9 mouse cellular contexts compared by ENCODE assay signal in the genomic region with DNA sequence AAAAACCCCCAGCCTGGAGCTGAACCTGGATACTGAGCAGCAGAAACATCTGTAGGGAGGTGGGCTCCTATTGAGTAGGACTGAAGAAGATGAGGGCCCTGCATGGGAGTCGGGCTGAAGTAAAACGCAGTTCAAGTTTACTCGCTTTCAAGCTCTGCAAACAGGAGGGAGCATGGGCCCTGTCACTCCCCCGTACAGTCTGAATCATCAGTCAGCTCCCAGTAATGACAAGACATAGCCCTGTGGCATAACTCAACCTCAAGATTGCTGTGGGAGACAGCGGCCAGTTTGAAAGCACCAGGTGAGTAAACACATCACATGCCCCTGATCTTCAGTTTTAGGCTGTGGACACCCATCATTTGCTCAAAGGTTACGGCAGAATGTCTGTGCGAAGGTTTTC.
DNase-seq lines count a peak whose midpoint lies in the region; ATAC-seq and TF ChIP-seq lines count a peak whose summit lies in the region.
"Had no signal": no experiment of that assay in that cellular context is flagged by ENCODE, and none has a peak within 500 bp of the region (broad histone marks: within the 10 kb centered on the region; RNA-seq: fewer than 3 reads in every experiment).

No protein-coding gene starts in this region.

- 56% methylated on average over 7 of the region's 7 CpGs for WGBS in heart, embryonic 11.5 days (ENCODE audit: insufficient replicate concordance)
- 71% methylated on average over 7 of the region's 7 CpGs for WGBS in forebrain, embryonic 15.5 days
- WGBS in midbrain, embryonic 12.5 days = 70% methylated on average over 7 of the region's 7 CpGs

- H3K4me1 ChIP-seq in heart, embryonic 11.5 days (ENCODE audit: control insufficient read depth, insufficient read depth, low read length) = peaks cover 21% of the 10 kb centered on the region
- H3K4me1 ChIP-seq in forebrain, embryonic 15.5 days = peaks cover 25% of the 10 kb centered on the region
- peaks cover 34% of the 10 kb centered on the region for H3K4me1 ChIP-seq in midbrain, embryonic 12.5 days

- no peak overlapping the region for H3ac ChIP-seq in C2C12 (ENCODE audit: control insufficient read depth, insufficient read length, low read depth)

- H3K27me3 ChIP-seq in heart, embryonic 11.5 days (ENCODE audit: control insufficient read depth, insufficient read depth, low read length) = no peaks in the 10 kb centered on the region
- no peaks in the 10 kb centered on the region for H3K27me3 ChIP-seq in C2C12 (ENCODE audit: control insufficient read depth, insufficient read depth, insufficient read length)
- H3K27me3 ChIP-seq in forebrain, embryonic 15.5 days = no peaks in the 10 kb centered on the region
- no peaks in the 10 kb centered on the region for H3K27me3 ChIP-seq in midbrain, embryonic 12.5 days

- H3K4me3 ChIP-seq in heart, embryonic 11.5 days (ENCODE audit: low read depth, low read length) = no peak overlapping the region
- no peak overlapping the region for H3K4me3 ChIP-seq in C2C12 (ENCODE audit: insufficient read depth, poor library complexity, severe bottlenecking)
- no peak overlapping the region for H3K4me3 ChIP-seq in forebrain, embryonic 15.5 days
- H3K4me3 ChIP-seq in midbrain, embryonic 12.5 days = no peak overlapping the region

- no peaks in the 10 kb centered on the region for H3K9me3 ChIP-seq in heart, embryonic 11.5 days (replicated peaks; ENCODE audit: control insufficient read depth, low read length)
- no peaks in the 10 kb centered on the region for H3K9me3 ChIP-seq in forebrain, embryonic 15.5 days
- H3K9me3 ChIP-seq in midbrain, embryonic 12.5 days = no peaks in the 10 kb centered on the region

- H3K79me2 ChIP-seq in C2C12 (ENCODE audit: control insufficient read depth, insufficient read depth) = no peaks in the 10 kb centered on the region

- H3K36me3 ChIP-seq in heart, embryonic 11.5 days (ENCODE audit: control insufficient read depth, insufficient read depth, low read length) = no peaks in the 10 kb centered on the region
- no peaks in the 10 kb centered on the region for H3K36me3 ChIP-seq in C2C12 (ENCODE audit: control insufficient read depth, insufficient read depth)
- H3K36me3 ChIP-seq in forebrain, embryonic 15.5 days = no peaks in the 10 kb centered on the region
- H3K36me3 ChIP-seq in midbrain, embryonic 12.5 days = no peaks in the 10 kb centered on the region

- H3K27ac ChIP-seq in heart, embryonic 11.5 days (ENCODE audit: low read depth, low read length) = no peak overlapping the region
- H3K27ac ChIP-seq in forebrain, embryonic 15.5 days (replicated peaks) = peak overlapping the region; percentile 86; the same call in 1 of the 2 replicates
- peak overlapping the region; percentile 80 for H3K27ac ChIP-seq in midbrain, embryonic 12.5 days (replicated peaks)

- 0 out of 2 replicates have a peak overlapping the region, but pooled peaks have one; percentile 5 for H3K4me2 ChIP-seq in heart, embryonic 11.5 days
- H3K4me2 ChIP-seq in forebrain, embryonic 15.5 days (replicated peaks) = no peak overlapping the region
- H3K4me2 ChIP-seq in midbrain, embryonic 12.5 days (replicated peaks) = no peak overlapping the region

- no peak for TF ChIP-seq CTCF in C2C12 (IDR thresholded peaks at IDR 0.05; ENCODE audit: control insufficient read depth, insufficient read depth, insufficient read length)

- no peak overlapping the region for H3K9ac ChIP-seq in heart, embryonic 11.5 days (ENCODE audit: low read depth, low read length)
- H3K9ac ChIP-seq in forebrain, embryonic 15.5 days (replicated peaks) = no peak overlapping the region
- H3K9ac ChIP-seq in midbrain, embryonic 12.5 days (replicated peaks) = no peak overlapping the region

- DNase-seq in heart, adult 9 months (ENCODE audit: low spot score in 2 of 2) = no peak
- DNase-seq in cerebellum, postnatal 10 days = no peak
- DNase-seq in ovary, postnatal 36 days (ENCODE audit: low spot score) = no peak
- DNase-seq in cerebellum, adult 11-12 months = no peak
- DNase-seq: heart, postnatal 4 days had no signal

- no peak for ATAC-seq in heart, embryonic 11.5 days (replicated peaks; ENCODE audit: insufficient number of reproducible peaks, low FRiP score, low TSS enrichment)
- no peak for ATAC-seq in forebrain, embryonic 15.5 days (replicated peaks)
- ATAC-seq in midbrain, embryonic 12.5 days (ENCODE audit: low FRiP score, low read depth) = no peak

- H3K79me3 ChIP-seq in C2C12 (ENCODE audit: low read depth) = no peaks in the 10 kb centered on the region

TF ChIP-seq in C2C12, 6 proteins besides CTCF, POLR2A, EP300 and RAD21:
- TF ChIP-seq USF1 (IDR thresholded peaks at IDR 0.05; ENCODE audit: low read depth) (no peak), MYOG (IDR thresholded peaks at IDR 0.05; ENCODE audit: control insufficient read depth, extremely low read depth, insufficient read length) (no peak), MAX (IDR thresholded peaks at IDR 0.05) (no peak), CEBPB (IDR thresholded peaks at IDR 0.05; ENCODE audit: low read depth) (no peak), FOSL1 (IDR thresholded peaks at IDR 0.05; ENCODE audit: insufficient read depth, low read length, poor library complexity, severe bottlenecking) (no peak), MYOD1 (IDR thresholded peaks at IDR 0.05; ENCODE audit: control insufficient read depth, insufficient read length, low read depth) (peak; percentile 62)
